Mouse (Mus musculus): ENCODE measurements at regions not wholly inside any gene's neighbourhood (a gene's known extent, or its start where the extent isn't known, plus 50 kb on each side); places are given as distances from the start of the nearest gene placed in this dataset.

DNA sequence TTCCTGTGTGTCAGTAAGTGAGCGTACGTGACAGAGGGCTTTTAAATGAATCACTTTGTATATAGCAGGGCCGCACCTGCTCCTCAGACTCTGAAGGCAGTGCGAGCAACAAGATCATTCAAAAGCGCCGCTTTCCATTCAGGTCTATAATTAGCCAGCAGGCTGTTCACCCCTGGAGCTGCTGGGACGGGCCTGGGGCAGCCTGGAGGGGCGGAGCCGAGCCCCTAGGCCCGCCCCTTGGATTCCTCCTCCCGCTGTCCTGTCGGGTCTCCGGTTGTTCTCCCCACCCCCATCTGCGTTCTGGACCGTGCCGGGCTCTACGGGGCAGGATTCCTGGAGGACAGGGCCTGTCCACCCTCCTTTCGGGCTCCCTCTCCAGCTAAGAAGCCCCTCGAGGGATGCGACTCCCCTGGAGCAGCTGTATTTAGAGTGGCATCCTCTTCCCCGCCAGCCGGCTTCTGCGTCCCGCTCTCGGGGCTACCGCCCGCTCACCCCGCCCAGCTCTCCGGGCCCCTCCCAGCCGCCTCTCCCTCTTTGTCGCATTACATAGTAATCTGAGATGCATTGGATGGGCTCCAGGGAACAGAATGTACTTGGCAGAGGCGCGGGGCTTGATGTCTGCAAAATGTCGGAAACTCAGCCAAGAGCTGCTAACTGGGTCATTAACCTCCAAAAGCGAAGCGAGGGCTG lies 227.7 kb upstream of the Tprg start:
- H3K36me3 ChIP-seq (replicated peaks; ENCODE audit: control insufficient read depth, insufficient read depth, low read depth), result no peaks in the 10 kb centered on the region
- peaks cover 9% of the 10 kb centered on the region for H3K27me3 ChIP-seq (ENCODE audit: control insufficient read depth, insufficient read depth, low read length)
- no peaks in the 10 kb centered on the region for H3K9me3 ChIP-seq (ENCODE audit: control insufficient read depth, low read length)
- ATAC-seq (ENCODE audit: insufficient read depth) (peak; percentile 80), DNase-seq (ENCODE audit: low read depth in 3 of 3, low spot score in 3 of 3) (peak in 2 of 3 experiments; percentile 17 to 19)
- H3K4me3 ChIP-seq (ENCODE audit: insufficient read depth in 1 of 2, low read depth in 2 of 2, low read length in 2 of 2), result peak overlapping the region; percentile 46 to 67
- 2% methylated on average over 36 of the region's 36 CpGs for WGBS (ENCODE audit: insufficient replicate concordance)
- TF ChIP-seq EP300 (IDR thresholded peaks at IDR 0.05; ENCODE audit: low read depth), result no peak
- TF ChIP-seq CTCF (IDR thresholded peaks at IDR 0.05; ENCODE audit: low read depth), result no peak
- peaks cover 0 to 6% of the 10 kb centered on the region in 2 experiments; a peak in 1 of 4 replicates for H3K4me1 ChIP-seq (replicated peaks; ENCODE audit: control insufficient read depth in 2 of 2, insufficient read depth in 2 of 2, low read length in 1 of 2)
- H3K4me2 ChIP-seq (ENCODE audit: low read depth), result peak overlapping the region; percentile 54
- H3K27ac ChIP-seq, result no peak overlapping the region
- no peak overlapping the region for H3K9ac ChIP-seq (replicated peaks)

DNA sequence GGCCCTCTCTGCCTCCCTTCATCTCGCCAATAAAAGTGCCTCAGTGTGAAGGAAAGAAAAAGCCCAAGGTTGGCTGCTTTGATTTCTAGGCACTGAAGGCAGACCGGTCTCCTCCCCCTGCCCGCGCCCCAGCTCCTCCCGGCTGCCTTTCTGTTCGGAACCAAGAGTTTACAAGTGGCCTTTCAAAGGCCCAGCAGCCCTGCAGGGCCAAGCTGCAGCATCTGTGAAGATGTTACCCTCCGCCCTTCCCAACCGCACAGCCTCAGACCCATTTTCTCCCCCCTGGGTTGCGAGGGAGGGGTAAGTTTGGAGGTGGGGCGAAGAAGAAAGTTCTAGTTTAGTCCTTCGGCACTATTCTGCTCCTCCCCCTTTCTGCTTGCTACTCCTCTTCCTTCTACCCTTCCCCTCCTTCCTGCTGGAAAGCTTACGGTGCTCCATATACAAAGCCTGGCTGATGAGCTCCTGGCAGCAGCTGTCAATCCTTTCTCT lies 227.1 kb upstream of the Tprg start:
- no peak for ATAC-seq (ENCODE audit: insufficient read depth)
- Histone ChIP-seq H3K9ac (replicated peaks) (no peak overlapping the region), H3K4me1 (replicated peaks; ENCODE audit: control insufficient read depth in 2 of 2, insufficient read depth in 2 of 2, low read length in 1 of 2) (peaks cover 0 to 6% of the 10 kb centered on the region in 2 experiments; a peak in 1 of 4 replicates)

GRCm38 (mm10) chr16:25060266-25060665 lies 226.4 kb upstream of the Tprg start:
- H3K27ac ChIP-seq, result no peak overlapping the region
- peaks cover 9% of the 10 kb centered on the region for H3K27me3 ChIP-seq (ENCODE audit: control insufficient read depth, insufficient read depth, low read length)
- H3K36me3 ChIP-seq (replicated peaks; ENCODE audit: control insufficient read depth, insufficient read depth, low read depth), result no peaks in the 10 kb centered on the region
- ATAC-seq (ENCODE audit: insufficient read depth) (no peak), DNase-seq (ENCODE audit: low read depth in 3 of 3, low spot score in 3 of 3) (no peak)
- 62% methylated on average over 8 of the region's 8 CpGs for WGBS (ENCODE audit: insufficient replicate concordance)
- H3K9ac ChIP-seq (replicated peaks), result no peak overlapping the region
- no peak overlapping the region for H3K4me3 ChIP-seq (ENCODE audit: insufficient read depth in 1 of 2, low read depth in 2 of 2, low read length in 2 of 2)
- peaks cover 0 to 6% of the 10 kb centered on the region in 2 experiments; a peak in 1 of 4 replicates for H3K4me1 ChIP-seq (replicated peaks; ENCODE audit: control insufficient read depth in 2 of 2, insufficient read depth in 2 of 2, low read length in 1 of 2)
- H3K9me3 ChIP-seq (ENCODE audit: control insufficient read depth, low read length), result no peaks in the 10 kb centered on the region
- TF ChIP-seq CTCF (IDR thresholded peaks at IDR 0.05; ENCODE audit: low read depth), result no peak
- no peak for TF ChIP-seq EP300 (IDR thresholded peaks at IDR 0.05; ENCODE audit: low read depth)
- H3K4me2 ChIP-seq (ENCODE audit: low read depth), result no peak overlapping the region

More for the DNA sequence above, 227.1 kb upstream of the Tprg start:
- no peaks in the 10 kb centered on the region for H3K36me3 ChIP-seq (replicated peaks; ENCODE audit: control insufficient read depth, insufficient read depth, low read depth)
- peaks cover 9% of the 10 kb centered on the region for H3K27me3 ChIP-seq (ENCODE audit: control insufficient read depth, insufficient read depth, low read length)
- 5% methylated on average over 12 of the region's 12 CpGs for WGBS (ENCODE audit: insufficient replicate concordance)
- H3K4me3 ChIP-seq (ENCODE audit: insufficient read depth in 1 of 2, low read depth in 2 of 2, low read length in 2 of 2), result peak overlapping the region; percentile 46 to 67
- no peak overlapping the region for H3K27ac ChIP-seq
- H3K9me3 ChIP-seq (ENCODE audit: control insufficient read depth, low read length), result no peaks in the 10 kb centered on the region
- TF ChIP-seq EP300 (IDR thresholded peaks at IDR 0.05; ENCODE audit: low read depth) (no peak), CTCF (IDR thresholded peaks at IDR 0.05; ENCODE audit: low read depth) (no peak)
- H3K4me2 ChIP-seq (ENCODE audit: low read depth), result peak overlapping the region; percentile 54
- DNase-seq (ENCODE audit: low read depth in 3 of 3, low spot score in 3 of 3), result no peak

GRCm38 (mm10) chr16:25061631-25062030 lies 225.0 kb upstream of the Tprg start:
- ATAC-seq (ENCODE audit: insufficient read depth), result no peak
- Histone ChIP-seq H3K4me2 (ENCODE audit: low read depth) (no peak overlapping the region), H3K27ac (no peak overlapping the region), H3K9me3 (ENCODE audit: control insufficient read depth, low read length) (no peaks in the 10 kb centered on the region), H3K27me3 (ENCODE audit: control insufficient read depth, insufficient read depth, low read length) (peaks cover 9% of the 10 kb centered on the region), H3K4me3 (ENCODE audit: insufficient read depth in 1 of 2, low read depth in 2 of 2, low read length in 2 of 2) (no peak overlapping the region), H3K4me1 (replicated peaks; ENCODE audit: control insufficient read depth in 2 of 2, insufficient read depth in 2 of 2, low read length in 1 of 2) (peaks cover 0 to 6% of the 10 kb centered on the region in 2 experiments; a peak in 1 of 4 replicates), H3K9ac (replicated peaks) (no peak overlapping the region), H3K36me3 (replicated peaks; ENCODE audit: control insufficient read depth, insufficient read depth, low read depth) (no peaks in the 10 kb centered on the region)
- DNase-seq (ENCODE audit: low read depth in 3 of 3, low spot score in 3 of 3), result no peak
- TF ChIP-seq CTCF (IDR thresholded peaks at IDR 0.05; ENCODE audit: low read depth) (no peak), EP300 (IDR thresholded peaks at IDR 0.05; ENCODE audit: low read depth) (no peak)
- WGBS (ENCODE audit: insufficient replicate concordance), result 50% methylated on average over 4 of the region's 4 CpGs

GRCm38 (mm10) chr16:25063981-25064380 lies 222.6 kb upstream of the Tprg start:
- no peak overlapping the region for H3K4me2 ChIP-seq (ENCODE audit: low read depth)
- no peak overlapping the region for H3K4me3 ChIP-seq (ENCODE audit: insufficient read depth in 1 of 2, low read depth in 2 of 2, low read length in 2 of 2)
- H3K4me1 ChIP-seq (replicated peaks; ENCODE audit: control insufficient read depth in 2 of 2, insufficient read depth in 2 of 2, low read length in 1 of 2), result peaks cover 0 to 3% of the 10 kb centered on the region in 2 experiments; a peak in 1 of 4 replicates
- DNase-seq (ENCODE audit: low read depth in 3 of 3, low spot score in 3 of 3) (no peak), ATAC-seq (ENCODE audit: insufficient read depth) (no peak)
- H3K9me3 ChIP-seq (ENCODE audit: control insufficient read depth, low read length), result no peaks in the 10 kb centered on the region
- no peak overlapping the region for H3K27ac ChIP-seq
- no peak overlapping the region for H3K9ac ChIP-seq (replicated peaks)
- H3K36me3 ChIP-seq (replicated peaks; ENCODE audit: control insufficient read depth, insufficient read depth, low read depth), result no peaks in the 10 kb centered on the region
- no peak for TF ChIP-seq CTCF (IDR thresholded peaks at IDR 0.05; ENCODE audit: low read depth)
- TF ChIP-seq EP300 (IDR thresholded peaks at IDR 0.05; ENCODE audit: low read depth), result no peak
- H3K27me3 ChIP-seq (ENCODE audit: control insufficient read depth, insufficient read depth, low read length), result peaks cover 5% of the 10 kb centered on the region
